Mouse (Mus musculus) monocyte, adult 5-6 weeks (primary cell): Measurements from ENCODE around the gene Usp12. TPM values are rescaled to one million over a fixed set of nuclear protein-coding genes. Genes with fewer than 3 reads are reported as not detected.
A peak's percentile ranks its signal among the peaks of the same experiment; 100 is the strongest.

Experiments
- ATAC-seq: fragments of 153-309, 156-312 bp; replicated peaks from 2 replicates; pipeline ENCODE4 v1.8.0; 2017; ENCODE audit warnings: mild to moderate bottlenecking; ENCODE audit not compliant: low TSS enrichment, insufficient number of reproducible peaks, severe bottlenecking, poor library complexity, low FRiP score
- total RNA-seq: library from RNA; stranded (forward); fragments of 200-1000, 200-491, 200-594 nt; gene quantifications from 3 replicates; pipeline ENCODE4 v1.2.3, GENCODE M21; 2017

Usp12 gene
- total RNA-seq, 1 experiment from 2014 or later: 81.8 TPM

GRCm38 (mm10) chr5:146709361-146709760, 85.4 kb downstream of the Usp12 start:
- ATAC-seq: no peak

GRCm38 (mm10) chr5:146705815-146706408, 88.9 kb downstream of the Usp12 start:
- ATAC-seq: peak; percentile 72

- no peak for ATAC-seq
These were observed 89.4 kb downstream of the Usp12 start for GRCm38 (mm10) chr5:146705411-146705810.

- ATAC-seq: no peak
These were observed 90.6 kb downstream of the Usp12 start for GRCm38 (mm10) chr5:146704241-146704640.

- ATAC-seq: no peak
These were observed 91.1 kb downstream of the Usp12 start for GRCm38 (mm10) chr5:146703710-146704121.

GRCm38 (mm10) chr5:146700099-146700498, 94.7 kb downstream of the Usp12 start:
- ATAC-seq: no peak

GRCm38 (mm10) chr5:146699433-146700019, 95.3 kb downstream of the Usp12 start:
- no peak for ATAC-seq

- ATAC-seq: no peak
These were observed 99.3 kb downstream of the Usp12 start for GRCm38 (mm10) chr5:146695543-146695942.

GRCm38 (mm10) chr5:146692976-146693361, 101.8 kb downstream of the Usp12 start:
- no peak for ATAC-seq

GRCm38 (mm10) chr5:146692361-146692975, 102.3 kb downstream of the Usp12 start:
- ATAC-seq: no peak

GRCm38 (mm10) chr5:146691745-146692144, 103.1 kb downstream of the Usp12 start:
- no peak for ATAC-seq

GRCm38 (mm10) chr5:146687541-146688313, 107.1 kb downstream of the Usp12 start:
- ATAC-seq: peak; percentile 40; the same call in 1 of the 2 replicates

GRCm38 (mm10) chr5:146686954-146687353, 107.9 kb downstream of the Usp12 start:
- no peak for ATAC-seq

Other genes with a start within 250 kb of the Usp12 start
- gene Gm3415, start 238.9 kb downstream of the Usp12 start, total RNA-seq: not detected in 3 replicates
- not detected in 3 replicates for gene Gpr12, start 209.8 kb downstream of the Usp12 start, total RNA-seq
- 1,238 to 1,537 TPM (median 1,512 TPM) in 3 replicates for gene Rpl21, start 37.9 kb upstream of the Usp12 start, total RNA-seq
- not detected in 3 replicates for gene Rasl11a, start 50.1 kb upstream of the Usp12 start, total RNA-seq
- gene Gtf3a, start 153.7 kb upstream of the Usp12 start, total RNA-seq: 86.3 to 99.1 TPM (median 88.2 TPM) in 3 replicates
- gene Mtif3, start 168.8 kb upstream of the Usp12 start, total RNA-seq: 8.6 to 31.9 TPM (median 11.4 TPM) in 3 replicates